Mouse (Mus musculus): ENCODE measurements around the gene Hipk3. TPM values are rescaled to one million over a fixed set of nuclear protein-coding genes. Genes with fewer than 3 reads are reported as not detected.

Gene Hipk3
- polyA plus RNA-seq, 1 experiment = 28.5 TPM

DNA sequence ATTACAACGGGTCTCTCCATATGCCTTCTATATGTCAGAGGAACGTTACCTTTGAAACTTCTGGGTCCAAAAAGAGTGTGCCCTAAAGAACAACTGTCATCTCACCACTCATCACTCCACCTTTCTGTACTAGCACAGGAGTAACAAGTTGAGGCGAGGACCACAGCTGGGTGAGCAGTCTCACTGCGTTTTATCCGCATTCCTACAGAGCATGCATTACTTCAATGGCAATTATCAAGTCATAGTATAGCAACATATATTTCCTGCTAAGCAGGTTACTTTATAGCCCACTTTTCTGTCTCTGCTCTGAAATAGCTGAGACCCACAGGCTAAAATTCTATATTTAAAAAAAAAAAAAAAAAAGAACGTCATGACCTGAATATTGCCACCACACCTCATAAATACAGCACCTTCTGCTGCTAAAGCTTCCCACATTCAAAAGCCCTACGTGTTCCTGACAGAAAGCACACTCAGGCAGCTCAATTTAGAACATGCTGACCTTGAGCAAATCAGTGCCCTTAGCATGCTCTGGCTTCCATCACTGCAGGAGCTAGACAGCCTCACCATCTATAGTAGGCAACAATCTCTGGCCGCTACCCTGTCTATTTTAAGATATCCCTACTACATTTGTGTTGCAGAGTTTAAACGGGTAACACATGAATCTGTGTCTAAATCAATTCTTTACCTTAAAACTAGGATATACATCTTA, 27.2 kb downstream of the Hipk3 start:
- Histone ChIP-seq H3K4me3 (ENCODE audit: control insufficient read depth, insufficient read depth, low read length) (no peak overlapping the region), H3K4me1 (replicated peaks; ENCODE audit: control insufficient read depth, insufficient read depth, low read length) (no peaks in the 10 kb centered on the region), H3K36me3 (ENCODE audit: control insufficient read depth, insufficient read depth, low read length) (peaks cover 5% of the 10 kb centered on the region; the same call in 1 of the 2 replicates), H3K27me3 (ENCODE audit: control insufficient read depth, insufficient read depth, low read length) (no peaks in the 10 kb centered on the region), H3K27ac (ENCODE audit: control insufficient read depth, insufficient read depth, low read length) (no peak overlapping the region)
- DNase-seq = no peak
- TF ChIP-seq CTCF (IDR thresholded peaks at IDR 0.05; ENCODE audit: borderline replicate concordance, control insufficient read depth, extremely low read depth, insufficient read depth, low read length, poor library complexity) = no peak
- TF ChIP-seq POLR2A (IDR thresholded peaks at IDR 0.05; ENCODE audit: control insufficient read depth, extremely low read depth, insufficient read depth, low read length, poor library complexity) = no peak
- 93% methylated on average over 9 of the region's 9 CpGs for WGBS

DNA sequence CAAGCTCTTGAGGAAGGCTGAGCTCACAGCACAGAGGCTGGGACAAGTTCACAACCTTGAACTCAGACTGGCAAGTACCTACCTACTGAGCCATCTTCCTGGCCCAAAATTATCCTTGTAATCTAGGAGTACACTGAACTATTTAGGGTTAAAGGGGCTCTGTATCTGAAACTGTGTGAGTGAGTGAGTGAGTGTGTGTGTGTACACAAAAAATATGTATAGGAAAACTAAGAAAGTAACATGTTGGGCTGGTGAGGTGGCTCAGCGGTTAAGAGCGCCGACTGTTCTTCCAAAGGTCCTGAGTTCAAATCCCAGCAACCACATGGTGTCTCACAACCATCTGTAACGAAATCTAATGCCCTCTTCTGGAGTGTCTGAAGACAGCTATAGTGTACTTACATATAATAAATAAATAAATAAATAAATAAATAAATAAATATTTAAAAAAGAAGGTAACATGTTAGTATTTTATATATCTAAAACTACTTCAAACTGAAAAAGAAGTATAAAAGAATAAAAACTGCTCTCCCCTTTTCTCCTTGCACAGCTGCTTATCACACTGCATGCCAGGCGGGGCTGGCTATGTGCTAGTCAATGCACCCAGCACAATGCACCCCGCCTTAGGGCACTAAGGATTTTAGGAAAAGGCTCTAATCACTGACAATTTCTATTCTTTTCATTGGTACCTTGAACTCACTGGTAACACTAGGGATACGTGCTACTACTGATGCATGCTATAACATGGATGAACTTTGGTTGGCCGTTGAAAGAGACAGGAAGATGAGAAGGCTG, 28.4 kb downstream of the Hipk3 start:
- no peak for DNase-seq
- H3K27me3 ChIP-seq (ENCODE audit: control insufficient read depth, insufficient read depth, low read length) = no peaks in the 10 kb centered on the region
- no peak overlapping the region for H3K27ac ChIP-seq (ENCODE audit: control insufficient read depth, insufficient read depth, low read length)
- 98% methylated on average over 8 of the region's 8 CpGs for WGBS
- no peak overlapping the region for H3K4me3 ChIP-seq (ENCODE audit: control insufficient read depth, insufficient read depth, low read length)
- peaks cover 4% of the 10 kb centered on the region; the same call in 1 of the 2 replicates for H3K36me3 ChIP-seq (ENCODE audit: control insufficient read depth, insufficient read depth, low read length)
- no peaks in the 10 kb centered on the region for H3K4me1 ChIP-seq (replicated peaks; ENCODE audit: control insufficient read depth, insufficient read depth, low read length)
- TF ChIP-seq CTCF (IDR thresholded peaks at IDR 0.05; ENCODE audit: borderline replicate concordance, control insufficient read depth, extremely low read depth, insufficient read depth, low read length, poor library complexity) = no peak
- no peak for TF ChIP-seq POLR2A (IDR thresholded peaks at IDR 0.05; ENCODE audit: control insufficient read depth, extremely low read depth, insufficient read depth, low read length, poor library complexity)

DNA sequence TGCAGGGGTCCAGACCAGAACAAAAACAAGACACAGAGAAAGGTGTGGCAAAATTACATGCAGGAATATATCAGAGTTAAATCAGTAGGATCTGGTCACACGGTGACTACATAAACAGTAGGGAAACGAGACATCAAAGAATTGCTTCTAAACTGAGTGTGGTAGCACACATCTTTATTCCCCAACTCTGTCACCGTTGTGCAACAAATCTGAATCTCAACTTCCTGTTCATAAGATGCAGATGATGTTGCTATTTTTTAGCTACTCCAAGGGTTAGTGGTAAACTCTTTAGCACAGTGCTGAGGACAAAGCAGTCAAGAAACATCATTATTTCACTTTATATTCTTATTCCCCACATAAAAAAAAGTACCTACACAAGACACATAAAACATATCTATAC, 34.2 kb downstream of the Hipk3 start:
- no peak overlapping the region for H3K27ac ChIP-seq (ENCODE audit: control insufficient read depth, insufficient read depth, low read length)
- DNase-seq = no peak
- no peaks in the 10 kb centered on the region for H3K27me3 ChIP-seq (ENCODE audit: control insufficient read depth, insufficient read depth, low read length)
- peaks cover 2% of the 10 kb centered on the region; the same call in 1 of the 2 replicates for H3K4me1 ChIP-seq (replicated peaks; ENCODE audit: control insufficient read depth, insufficient read depth, low read length)
- H3K36me3 ChIP-seq (ENCODE audit: control insufficient read depth, insufficient read depth, low read length) = no peaks in the 10 kb centered on the region
- 24% methylated on average over 3 of the region's 3 CpGs for WGBS
- no peak overlapping the region for H3K4me3 ChIP-seq (ENCODE audit: control insufficient read depth, insufficient read depth, low read length)
- TF ChIP-seq CTCF (IDR thresholded peaks at IDR 0.05; ENCODE audit: borderline replicate concordance, control insufficient read depth, extremely low read depth, insufficient read depth, low read length, poor library complexity) (no peak), POLR2A (IDR thresholded peaks at IDR 0.05; ENCODE audit: control insufficient read depth, extremely low read depth, insufficient read depth, low read length, poor library complexity) (no peak)

DNA sequence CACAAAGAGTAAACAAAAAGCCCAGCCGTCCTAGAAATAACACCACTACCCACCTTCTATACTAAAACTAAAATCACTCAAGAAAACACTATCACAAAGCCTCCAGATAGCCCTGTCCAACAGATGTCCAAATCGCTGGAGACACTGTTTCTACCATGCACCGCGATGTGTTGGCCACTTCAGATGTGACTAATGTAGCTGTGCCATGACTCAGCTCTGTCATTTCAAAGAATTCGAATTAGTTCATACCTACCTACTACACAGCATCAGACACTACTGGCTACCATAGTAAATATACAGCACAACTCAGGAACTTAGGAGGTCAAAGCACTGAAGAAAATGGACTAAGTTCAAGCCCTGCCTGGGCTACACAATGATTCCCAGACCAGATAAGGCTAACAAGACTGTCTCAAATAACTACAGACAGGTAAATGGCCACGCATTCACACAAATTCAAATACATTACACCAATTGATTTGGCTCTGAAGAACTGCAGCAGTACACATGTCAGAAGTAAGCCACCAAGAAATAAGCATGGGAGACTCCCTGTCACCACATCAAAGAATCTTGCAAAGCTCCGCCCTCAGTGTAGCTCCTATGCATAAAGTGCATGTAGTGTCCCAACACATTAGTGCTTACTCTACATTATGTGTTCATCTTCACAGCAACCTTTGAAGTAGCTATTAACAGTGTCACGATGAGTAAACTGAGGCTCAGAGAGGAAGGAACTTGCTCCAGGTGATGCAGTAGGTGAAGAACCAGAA, 35.5 kb downstream of the Hipk3 start:
- H3K36me3 ChIP-seq (ENCODE audit: control insufficient read depth, insufficient read depth, low read length) = no peaks in the 10 kb centered on the region
- DNase-seq = peak; percentile 21
- no peaks in the 10 kb centered on the region for H3K27me3 ChIP-seq (ENCODE audit: control insufficient read depth, insufficient read depth, low read length)
- TF ChIP-seq POLR2A (IDR thresholded peaks at IDR 0.05; ENCODE audit: control insufficient read depth, extremely low read depth, insufficient read depth, low read length, poor library complexity) (no peak), CTCF (IDR thresholded peaks at IDR 0.05; ENCODE audit: borderline replicate concordance, control insufficient read depth, extremely low read depth, insufficient read depth, low read length, poor library complexity) (no peak)
- H3K27ac ChIP-seq (ENCODE audit: control insufficient read depth, insufficient read depth, low read length) = no peak overlapping the region
- H3K4me3 ChIP-seq (ENCODE audit: control insufficient read depth, insufficient read depth, low read length) = no peak overlapping the region
- H3K4me1 ChIP-seq (replicated peaks; ENCODE audit: control insufficient read depth, insufficient read depth, low read length) = peaks cover 2% of the 10 kb centered on the region; the same call in 1 of the 2 replicates
- 84% methylated on average over 8 of the region's 8 CpGs for WGBS

DNA sequence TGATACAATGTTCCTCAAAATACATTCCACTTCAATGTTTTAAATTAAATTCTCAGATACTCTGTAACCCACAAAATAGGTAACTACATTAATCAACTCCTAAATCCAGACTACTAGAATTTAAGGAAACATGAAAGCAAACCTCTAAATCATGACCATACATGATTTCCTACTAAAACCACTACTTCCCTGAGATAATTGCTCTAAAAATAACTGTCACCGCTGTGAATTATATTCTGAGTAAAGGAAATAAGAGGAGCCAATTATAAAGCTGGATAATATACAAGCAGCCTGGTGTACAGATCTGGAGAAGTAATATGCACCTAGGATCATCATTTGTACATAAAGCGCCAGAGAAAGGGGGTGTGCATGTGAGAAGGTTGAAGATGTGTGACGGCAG, 37.1 kb downstream of the Hipk3 start:
- WGBS = 34% methylated on average over 3 of the region's 3 CpGs
- TF ChIP-seq CTCF (IDR thresholded peaks at IDR 0.05; ENCODE audit: borderline replicate concordance, control insufficient read depth, extremely low read depth, insufficient read depth, low read length, poor library complexity) (no peak), POLR2A (IDR thresholded peaks at IDR 0.05; ENCODE audit: control insufficient read depth, extremely low read depth, insufficient read depth, low read length, poor library complexity) (no peak)
- no peaks in the 10 kb centered on the region for H3K36me3 ChIP-seq (ENCODE audit: control insufficient read depth, insufficient read depth, low read length)
- no peak overlapping the region for H3K27ac ChIP-seq (ENCODE audit: control insufficient read depth, insufficient read depth, low read length)
- no peak overlapping the region for H3K4me3 ChIP-seq (ENCODE audit: control insufficient read depth, insufficient read depth, low read length)
- DNase-seq = no peak
- H3K4me1 ChIP-seq (replicated peaks; ENCODE audit: control insufficient read depth, insufficient read depth, low read length) = peaks cover 2% of the 10 kb centered on the region; the same call in 1 of the 2 replicates
- H3K27me3 ChIP-seq (ENCODE audit: control insufficient read depth, insufficient read depth, low read length) = no peaks in the 10 kb centered on the region

DNA sequence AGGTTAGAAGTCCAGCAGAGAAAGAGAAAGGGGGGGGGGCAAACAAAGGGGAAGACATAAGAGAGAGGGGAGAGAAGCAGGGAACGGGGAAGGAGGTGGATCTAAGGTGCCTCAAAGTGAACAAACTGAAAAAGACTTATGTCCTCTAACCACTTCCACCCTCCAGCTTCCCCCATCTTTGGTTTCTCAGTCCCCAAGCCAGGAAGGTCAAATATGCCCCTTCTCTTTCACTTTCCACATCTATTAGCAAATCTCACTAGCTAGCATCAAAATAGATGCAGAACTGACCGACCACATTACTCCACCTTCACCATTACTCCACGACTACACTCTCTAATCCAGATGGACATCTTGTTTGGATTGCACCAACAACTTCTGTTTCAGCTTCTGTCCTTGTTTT, 43.6 kb downstream of the Hipk3 start:
- peaks cover 3% of the 10 kb centered on the region; the same call in 1 of the 2 replicates for H3K4me1 ChIP-seq (replicated peaks; ENCODE audit: control insufficient read depth, insufficient read depth, low read length)
- H3K27ac ChIP-seq (ENCODE audit: control insufficient read depth, insufficient read depth, low read length) = no peak overlapping the region
- WGBS = 28% methylated on average over 3 of the region's 3 CpGs
- no peak for DNase-seq
- no peaks in the 10 kb centered on the region for H3K36me3 ChIP-seq (ENCODE audit: control insufficient read depth, insufficient read depth, low read length)
- no peak overlapping the region for H3K4me3 ChIP-seq (ENCODE audit: control insufficient read depth, insufficient read depth, low read length)
- TF ChIP-seq CTCF (IDR thresholded peaks at IDR 0.05; ENCODE audit: borderline replicate concordance, control insufficient read depth, extremely low read depth, insufficient read depth, low read length, poor library complexity) = no peak
- no peak for TF ChIP-seq POLR2A (IDR thresholded peaks at IDR 0.05; ENCODE audit: control insufficient read depth, extremely low read depth, insufficient read depth, low read length, poor library complexity)
- H3K27me3 ChIP-seq (ENCODE audit: control insufficient read depth, insufficient read depth, low read length) = no peaks in the 10 kb centered on the region
